Mouse (Mus musculus) adrenal gland, postnatal 0 days (tissue): ENCODE measurements around the gene Olfr1062. TPM values are rescaled to one million over a fixed set of nuclear protein-coding genes. Genes with fewer than 3 reads are reported as not detected.

Experiments
- polyA plus RNA-seq: library from polyadenylated mRNA; unstranded; fragments of >200 nt; fragmentation: Nextera tagmentation; extraction: Ambion mirVana; gene quantifications from 2 replicates; pipeline ENCODE4 v1.2.1, GENCODE M21; 2015

Olfr1062 gene
- not detected in 2 replicates for polyA plus RNA-seq

DNA sequence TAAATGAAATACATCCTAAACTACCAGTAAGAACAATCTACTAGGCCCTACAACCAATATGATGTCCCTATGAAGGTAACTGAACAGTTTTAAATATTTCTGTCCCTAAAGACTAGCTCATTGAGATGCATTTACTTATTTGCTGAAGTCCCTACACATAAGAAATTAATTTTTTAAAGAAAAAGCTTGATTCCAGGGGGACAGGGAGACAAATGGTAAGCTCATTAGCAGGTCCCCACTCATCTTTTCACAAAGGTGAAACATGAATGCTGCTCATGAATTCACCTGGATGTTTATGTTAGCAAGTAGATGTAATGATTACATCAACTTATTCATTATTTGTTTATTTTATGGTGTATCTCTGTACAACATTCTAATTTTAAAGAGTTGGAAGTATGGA is at the start of gene Olfr1062:
TSS of gene Olfr1062 (minus strand) at position 101 of the 400 bp plus-strand sequence.

DNA sequence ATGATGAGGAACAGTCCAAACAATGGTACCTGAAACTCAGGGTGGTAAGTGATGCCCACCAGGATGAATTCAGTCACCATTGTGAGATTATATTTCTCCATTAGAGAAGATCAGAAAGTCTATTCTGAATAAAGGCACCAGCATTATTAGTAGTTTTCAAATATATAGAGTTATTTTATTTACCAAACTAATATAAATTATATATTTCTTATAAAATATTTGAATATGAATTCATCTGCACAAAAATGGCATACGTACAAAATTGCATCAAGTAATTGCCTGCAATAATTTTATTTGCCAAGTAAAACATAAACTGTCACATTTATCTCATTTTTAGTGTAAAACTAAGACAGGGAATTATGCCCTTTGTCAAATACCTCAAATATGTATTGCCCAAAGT is 29.6 kb upstream of the Olfr1062 start, which contains the start of gene Olfr1066:
TSS of gene Olfr1066 (minus strand) at position 101 of the 400 bp plus-strand sequence.

DNA sequence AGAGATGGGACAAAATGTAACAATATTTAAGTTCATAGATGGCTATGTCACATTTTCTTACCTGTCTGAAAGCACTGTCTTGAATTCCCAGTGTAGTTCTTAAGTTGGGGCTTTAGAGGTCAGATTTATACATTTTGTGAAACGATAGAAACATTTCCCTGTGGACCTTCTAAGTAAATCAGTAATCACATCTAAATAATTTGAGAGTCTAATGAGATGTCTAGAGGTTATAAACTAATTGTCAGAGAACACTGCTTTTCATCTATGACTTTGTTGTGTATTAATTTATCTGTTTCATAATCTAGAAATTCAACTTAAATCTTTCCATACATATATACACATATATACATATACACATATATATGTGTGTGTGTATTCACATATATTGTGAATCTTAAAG is 23.9 kb upstream of the Olfr1062 start, which contains the start of gene Olfr1065:
TSS of gene Olfr1065 (minus strand) at position 101 of the 400 bp plus-strand sequence.

DNA sequence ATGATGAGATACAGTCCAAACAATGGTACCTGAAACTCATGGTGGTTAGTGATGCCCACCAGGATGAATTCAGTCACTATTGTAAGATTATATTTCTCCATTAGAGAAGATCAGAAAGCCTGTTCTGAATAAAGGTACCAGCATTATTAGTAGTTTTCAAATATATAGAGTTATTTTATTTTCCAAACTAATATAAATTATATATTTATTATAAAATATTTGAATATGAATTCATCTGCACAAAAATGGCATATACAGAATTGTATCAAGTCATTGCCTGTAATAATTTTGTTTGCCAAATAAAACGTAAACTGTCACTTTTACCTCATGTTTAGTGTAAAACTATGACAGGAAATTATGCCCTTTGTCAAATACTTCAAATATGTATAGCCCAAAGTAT is 12.6 kb downstream of the Olfr1062 start, which contains the start of gene Olfr1061:
TSS of gene Olfr1061 (minus strand) at position 101 of the 400 bp plus-strand sequence.

DNA sequence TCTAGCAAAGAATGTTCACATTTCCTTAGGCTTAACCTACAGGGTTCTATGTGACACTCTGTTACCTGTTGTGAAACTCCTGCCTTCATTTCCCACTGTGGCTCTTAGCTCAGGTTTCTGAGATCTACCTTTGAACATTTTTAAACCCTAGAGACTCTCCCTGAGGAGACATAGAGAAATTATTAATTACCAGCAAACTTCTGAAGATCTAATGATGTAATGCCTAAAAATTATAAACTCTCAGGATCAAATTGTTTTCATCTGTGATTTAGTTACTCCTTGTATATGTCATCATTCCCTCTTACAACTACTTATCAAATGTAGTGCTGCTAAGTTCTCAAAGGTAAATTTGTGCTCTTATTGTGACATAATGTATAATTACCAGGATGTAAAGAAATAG is 38.1 kb downstream of the Olfr1062 start, which contains the start of gene Olfr1058:
TSS of gene Olfr1058 (minus strand) at position 101 of the 400 bp plus-strand sequence.

DNA sequence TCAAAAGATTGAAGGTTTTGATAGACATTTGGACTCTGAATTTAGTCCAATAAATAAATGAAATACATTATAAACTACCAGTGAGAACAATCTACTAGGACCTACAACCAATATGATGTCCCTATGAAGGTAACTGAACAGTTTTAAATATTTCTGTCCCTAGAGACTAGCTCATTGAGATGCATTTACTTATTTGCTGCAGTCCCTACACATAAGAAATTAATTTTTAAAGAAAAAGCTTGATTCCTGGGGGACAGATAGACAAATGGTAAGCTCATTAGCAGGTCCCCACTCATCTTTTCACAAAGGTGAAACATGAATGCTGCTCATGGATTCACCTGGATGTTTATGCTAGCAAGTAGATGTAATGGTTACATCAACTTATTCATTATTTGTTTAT is 48.3 kb downstream of the Olfr1062 start, which contains the start of gene Olfr1057:
TSS of gene Olfr1057 (minus strand) at position 101 of the 400 bp plus-strand sequence.

Other genes with a start within 250 kb of the Olfr1062 start
- not detected in 2 replicates for gene Olfr1044, start 248.9 kb downstream of the Olfr1062 start, polyA plus RNA-seq
- gene Olfr52, start 241.1 kb downstream of the Olfr1062 start, polyA plus RNA-seq = not detected in 2 replicates
- not detected in 2 replicates for gene Olfr1045, start 223.7 kb downstream of the Olfr1062 start, polyA plus RNA-seq
- not detected in 2 replicates for gene Olfr1046, start 207.4 kb downstream of the Olfr1062 start, polyA plus RNA-seq
- gene Olfr1047, start 195.3 kb downstream of the Olfr1062 start, polyA plus RNA-seq = not detected in 2 replicates
- not detected in 2 replicates for gene Olfr1048, start 186.5 kb downstream of the Olfr1062 start, polyA plus RNA-seq
- gene Olfr1049, start 168.4 kb downstream of the Olfr1062 start, polyA plus RNA-seq = not detected in 2 replicates
- gene Olfr1051, start 147.7 kb downstream of the Olfr1062 start, polyA plus RNA-seq = not detected in 2 replicates
- gene Olfr1052, start 134.3 kb downstream of the Olfr1062 start, polyA plus RNA-seq = not detected in 2 replicates
- not detected in 2 replicates for gene Olfr1053, start 111.5 kb downstream of the Olfr1062 start, polyA plus RNA-seq
- gene Olfr1054, start 91.3 kb downstream of the Olfr1062 start, polyA plus RNA-seq = not detected in 2 replicates
- gene Olfr1055, start 76.5 kb downstream of the Olfr1062 start, polyA plus RNA-seq = not detected in 2 replicates
- gene Olfr1056, start 64.3 kb downstream of the Olfr1062 start, polyA plus RNA-seq = not detected in 2 replicates
- gene Olfr1057, start 48.4 kb downstream of the Olfr1062 start, polyA plus RNA-seq = not detected in 2 replicates
- not detected in 2 replicates for gene Olfr1058, start 38.2 kb downstream of the Olfr1062 start, polyA plus RNA-seq
- not detected in 2 replicates for gene Olfr1061, start 12.7 kb downstream of the Olfr1062 start, polyA plus RNA-seq
- gene Olfr1065, start 23.8 kb upstream of the Olfr1062 start, polyA plus RNA-seq = not detected in 2 replicates
- not detected in 2 replicates for gene Olfr1066, start 29.5 kb upstream of the Olfr1062 start, polyA plus RNA-seq
- not detected in 2 replicates for gene Olfr228, start 60.6 kb upstream of the Olfr1062 start, polyA plus RNA-seq
- gene Olfr1076, start 81.7 kb upstream of the Olfr1062 start, polyA plus RNA-seq = not detected in 2 replicates
- not detected in 2 replicates for gene Olfr1079, start 115.7 kb upstream of the Olfr1062 start, polyA plus RNA-seq
- not detected in 2 replicates for gene Olfr1080, start 131.5 kb upstream of the Olfr1062 start, polyA plus RNA-seq
- gene Olfr1082, start 172.2 kb upstream of the Olfr1062 start, polyA plus RNA-seq = not detected in 2 replicates
- gene Olfr1084, start 213.0 kb upstream of the Olfr1062 start, polyA plus RNA-seq = not detected in 2 replicates
- gene Olfr1085, start 235.3 kb upstream of the Olfr1062 start, polyA plus RNA-seq = not detected in 2 replicates